Mouse (Mus musculus) hindbrain, embryonic 14.5 days (tissue): ENCODE measurements at regions not wholly inside any gene's neighbourhood (a gene's known extent, or its start where the extent isn't known, plus 50 kb on each side); places are given as distances from the start of the nearest gene placed in this dataset.

Experiments
- ATAC-seq: fragments of 200-750 bp; cut with Nextera tagmentation; 2 replicates; pipeline ENCODE4 v1.8.0; 2017; ENCODE audit warnings: moderate number of reproducible peaks, mild to moderate bottlenecking, moderate TSS enrichment, moderate library complexity; ENCODE audit not compliant: low FRiP score
- DNase-seq: peaks from one replicate; pipeline ENCODE4 v3.0.0-alpha.2; 2015; ENCODE audit warnings: low spot score
- H3K27ac ChIP-seq: fragments of 300-500 bp; sonication (generic); 2 replicates; pipeline ENCODE4 v1.5.1; 2014; ENCODE audit warnings: mild to moderate bottlenecking, moderate library complexity
- H3K27me3 ChIP-seq: fragments of 300-500 bp; sonication (generic); 2 replicates; pipeline ENCODE4 v1.6.1; 2014; ENCODE audit warnings: mild to moderate bottlenecking, low read length, mixed read lengths; ENCODE audit not compliant: control insufficient read depth, insufficient read depth
- H3K36me3 ChIP-seq: fragments of 300-500 bp; sonication (generic); replicated peaks from 2 replicates; pipeline ENCODE4 v1.6.1; 2014; ENCODE audit not compliant: control insufficient read depth, insufficient read depth
- H3K4me1 ChIP-seq: fragments of 300-500 bp; sonication (generic); replicated peaks from 2 replicates; pipeline ENCODE4 v1.6.1; 2014; ENCODE audit warnings: antibody characterized with exemption, low read length, mixed read lengths; ENCODE audit not compliant: control insufficient read depth, insufficient read depth
- H3K4me2 ChIP-seq: fragments of 300-500 bp; sonication (generic); replicated peaks from 2 replicates; pipeline ENCODE4 v1.6.1; 2014; ENCODE audit warnings: mild to moderate bottlenecking, moderate library complexity
- H3K4me3 ChIP-seq: fragments of 300-500 bp; sonication (generic); replicated peaks from 2 replicates; pipeline ENCODE4 v1.5.1; 2014; ENCODE audit warnings: mild to moderate bottlenecking, low read length
- H3K9ac ChIP-seq: fragments of 300-500 bp; sonication (generic); 2 replicates; pipeline ENCODE4 v1.6.1; 2014
- H3K9me3 ChIP-seq: fragments of 300-500 bp; sonication (generic); 2 replicates; pipeline ENCODE4 v1.6.1; 2016; ENCODE audit warnings: low read length; ENCODE audit not compliant: control insufficient read depth
- WGBS: fragments of 180-500 bp; shearing (Covaris S2); extraction: QIAGEN DNeasy Blood & Tissue Kit; methylation state at CpG from one replicate; pipeline ENCODE4 v1.1.7; 2014; 5-methylcytosine and 5-hydroxymethylcytosine counted together

DNA sequence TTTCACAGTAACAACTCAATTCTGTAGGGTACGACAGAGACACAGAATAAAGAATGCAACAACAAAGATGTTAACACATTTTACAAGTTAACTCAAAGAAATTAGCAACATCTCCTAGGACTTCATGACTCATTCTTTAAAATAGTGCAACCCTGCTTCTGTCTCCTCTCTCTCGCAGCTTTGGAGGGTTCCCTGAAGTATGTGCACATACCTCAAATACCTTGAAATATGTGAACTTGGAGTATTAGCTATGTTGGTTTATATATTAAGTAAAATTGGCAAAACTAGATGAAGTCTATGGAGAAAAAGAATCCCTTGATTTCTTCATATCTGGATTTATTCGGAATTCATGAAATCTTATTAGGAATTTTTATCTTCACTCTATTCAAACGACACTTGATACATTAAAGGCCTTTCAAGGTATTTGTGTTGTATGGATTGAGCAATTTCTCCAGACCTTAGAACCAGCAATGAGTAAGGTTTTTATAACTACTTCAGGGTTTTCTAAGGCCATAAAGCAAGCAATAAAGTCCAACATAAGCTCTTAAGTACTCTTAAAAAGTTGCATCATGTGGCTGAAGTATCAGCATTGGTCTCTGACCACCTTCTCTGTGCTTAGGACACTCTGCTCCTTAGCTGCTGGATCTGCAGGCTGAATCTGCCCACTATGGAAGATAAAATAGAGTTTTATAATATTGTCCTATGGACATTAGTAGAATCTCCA lies 82.8 kb upstream of the Robo1 start:
- Histone ChIP-seq H3K9ac (no peak overlapping the region), H3K9me3 (no peaks in the 10 kb centered on the region), H3K4me1 (0 out of 2 replicates have a peak, but pooled peaks cover 5% of the 10 kb centered on the region), H3K36me3 (no peaks in the 10 kb centered on the region), H3K4me2 (no peak overlapping the region), H3K27ac (no peak overlapping the region), H3K27me3 (no peaks in the 10 kb centered on the region), H3K4me3 (no peak overlapping the region)
- 94% methylated on average over 4 of the region's 4 CpGs for WGBS
- no peak for ATAC-seq
- DNase-seq: no peak

DNA sequence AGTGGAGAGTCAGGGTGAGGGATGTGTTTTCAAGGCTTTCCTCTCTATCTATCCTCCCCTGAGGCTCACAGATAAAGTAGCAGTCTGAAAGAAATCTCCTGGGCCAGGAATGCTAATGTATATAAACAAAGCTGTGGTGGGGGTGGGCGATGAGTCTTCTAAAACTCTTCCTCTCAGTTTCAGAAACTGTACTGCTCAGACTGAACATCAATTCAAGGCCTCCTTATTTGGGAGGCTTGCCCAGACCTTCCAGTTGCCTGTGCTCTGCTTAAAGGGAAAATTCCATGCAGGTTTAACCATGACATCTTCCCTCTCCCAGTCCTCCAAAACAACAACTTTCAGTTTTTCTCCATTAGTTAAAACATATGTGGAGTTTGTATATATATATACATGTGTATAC lies 73.7 kb upstream of the Robo1 start:
- DNase-seq (no peak), ATAC-seq (no peak)
- Histone ChIP-seq H3K36me3 (no peaks in the 10 kb centered on the region), H3K4me1 (no peaks in the 10 kb centered on the region), H3K9ac (no peak overlapping the region), H3K27me3 (no peaks in the 10 kb centered on the region), H3K4me3 (no peak overlapping the region), H3K4me2 (no peak overlapping the region), H3K9me3 (no peaks in the 10 kb centered on the region), H3K27ac (no peak overlapping the region)
- 44% methylated on average over 1 of the region's 1 CpGs for WGBS

DNA sequence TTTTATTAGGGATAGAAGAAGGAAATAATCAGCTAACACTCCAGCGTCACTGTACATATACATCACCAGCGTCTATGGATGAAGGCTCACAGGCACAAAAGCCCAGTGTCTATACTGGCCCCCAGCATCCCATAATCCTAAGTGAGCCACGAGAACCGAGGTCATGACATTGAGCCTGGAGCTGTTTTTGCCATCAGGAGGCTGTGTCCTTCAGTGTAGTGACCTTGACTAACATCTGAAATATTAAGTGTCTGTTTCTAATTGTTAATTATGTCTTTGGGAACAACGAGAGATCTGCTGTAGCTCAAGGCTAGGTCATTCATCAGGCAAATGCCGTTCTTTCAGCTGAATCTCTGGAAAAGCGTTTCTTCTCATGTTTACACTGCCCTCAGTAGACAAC lies 68.5 kb upstream of the Robo1 start:
- whole genome bisulfite sequencing: 66% methylated on average over 7 of the region's 7 CpGs
- H3K4me2 ChIP-seq: no peak overlapping the region
- ATAC-seq: no peak

DNA sequence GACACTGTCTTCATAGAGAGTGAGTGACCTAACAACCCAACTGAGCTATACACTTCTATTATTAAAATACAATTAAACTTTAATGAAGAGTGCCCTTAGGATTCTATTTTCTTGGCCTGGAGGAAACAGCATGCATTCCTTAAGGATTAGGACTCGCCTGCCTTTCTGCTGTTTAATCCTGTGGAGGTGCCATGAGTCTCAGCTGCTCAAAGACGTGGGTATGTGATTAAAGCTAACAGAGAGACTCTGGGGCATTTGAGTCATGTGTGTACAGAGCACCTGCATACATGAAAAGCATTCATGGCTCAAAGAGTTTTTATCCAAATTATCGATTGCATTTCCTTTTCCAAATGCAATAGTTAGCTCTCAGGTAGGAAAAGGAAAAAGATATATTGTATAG lies 51.7 kb upstream of the Robo1 start:
- Histone ChIP-seq H3K9ac (no peak overlapping the region), H3K27me3 (no peaks in the 10 kb centered on the region), H3K4me1 (no peaks in the 10 kb centered on the region), H3K4me2 (no peak overlapping the region), H3K36me3 (no peaks in the 10 kb centered on the region), H3K27ac (no peak overlapping the region), H3K9me3 (no peaks in the 10 kb centered on the region), H3K4me3 (no peak overlapping the region)
- ATAC-seq: no peak
- WGBS: 48% methylated on average over 3 of the region's 3 CpGs
- no peak for DNase-seq

More for the DNA sequence above, 68.5 kb upstream of the Robo1 start:
- no peaks in the 10 kb centered on the region for H3K27me3 ChIP-seq
- no peak for DNase-seq
- no peaks in the 10 kb centered on the region; the same call in 1 of the 2 replicates for H3K4me1 ChIP-seq
- H3K27ac ChIP-seq: no peak overlapping the region
- no peaks in the 10 kb centered on the region for H3K36me3 ChIP-seq
- no peak overlapping the region for H3K9ac ChIP-seq
- H3K9me3 ChIP-seq: no peaks in the 10 kb centered on the region
- H3K4me3 ChIP-seq: no peak overlapping the region
